Mouse (Mus musculus) lung, postnatal 0 days (tissue): ENCODE measurements at regions not wholly inside any gene's neighbourhood (a gene's known extent, or its start where the extent isn't known, plus 50 kb on each side); places are given as distances from the start of the nearest gene placed in this dataset.

ENCODE experiments used
- CTCF ChIP-seq: IDR thresholded peaks from 2 replicates; pipeline ENCODE4 v1.5.1; 2016; ENCODE audit warnings: antibody characterized with exemption, mild to moderate bottlenecking
- EP300 ChIP-seq: IDR thresholded peaks from 2 replicates; pipeline ENCODE4 v1.6.1; 2016; ENCODE audit warnings: antibody characterized with exemption, mild to moderate bottlenecking, control low read depth

DNA sequence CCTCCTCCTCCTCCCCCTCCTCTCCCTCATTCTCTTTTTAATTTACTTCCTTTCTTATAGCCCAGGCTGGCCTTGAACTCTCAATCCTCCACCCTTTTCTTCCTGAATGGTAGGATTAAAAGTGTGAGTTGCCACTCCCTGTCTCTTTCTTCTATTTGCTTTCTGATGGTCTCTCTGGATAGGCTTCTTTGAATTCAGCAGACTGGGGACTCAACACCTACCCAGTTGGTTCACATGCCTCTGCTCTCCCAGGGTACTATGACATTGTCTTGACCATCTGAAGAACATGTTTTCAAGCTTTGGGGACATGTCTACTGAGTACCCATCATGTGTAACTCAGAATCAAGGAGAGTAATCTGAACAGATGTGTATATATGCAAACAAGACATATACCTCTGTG is 85.1 kb downstream of the Sall1 start:
- no peak for TF ChIP-seq CTCF
- TF ChIP-seq EP300 = no peak
